Mouse (Mus musculus): ENCODE results near the gene Prkcb. TPM values are rescaled to one million over a fixed set of nuclear protein-coding genes. Genes with fewer than 3 reads are reported as not detected.

Prkcb gene
- polyA plus RNA-seq, 1 experiment, result 17.8 TPM

GRCm38 (mm10) chr7:122414146-122414545 is 125.6 kb downstream of the Prkcb start:
- Histone ChIP-seq H3K79me3 (ENCODE audit: low read depth) (no peaks in the 10 kb centered on the region), H3K4me3 (ENCODE audit: insufficient read depth, poor library complexity, severe bottlenecking) (no peak overlapping the region), H3K79me2 (ENCODE audit: control insufficient read depth, insufficient read depth) (no peaks in the 10 kb centered on the region), H3K27me3 (ENCODE audit: control insufficient read depth, insufficient read depth, insufficient read length) (no peaks in the 10 kb centered on the region), H3K36me3 (ENCODE audit: control insufficient read depth, insufficient read depth) (no peaks in the 10 kb centered on the region), H3ac (ENCODE audit: control insufficient read depth, insufficient read length, low read depth) (no peak overlapping the region)
- TF ChIP-seq FOSL1 (IDR thresholded peaks at IDR 0.05; ENCODE audit: insufficient read depth, low read length, poor library complexity, severe bottlenecking) (no peak), USF1 (IDR thresholded peaks at IDR 0.05; ENCODE audit: low read depth) (no peak), CTCF (IDR thresholded peaks at IDR 0.05; ENCODE audit: control insufficient read depth, insufficient read depth, insufficient read length) (no peak), MAX (IDR thresholded peaks at IDR 0.05) (no peak), MYOG (IDR thresholded peaks at IDR 0.05; ENCODE audit: control insufficient read depth, extremely low read depth, insufficient read length) (no peak), MYOD1 (IDR thresholded peaks at IDR 0.05; ENCODE audit: control insufficient read depth, insufficient read length, low read depth) (no peak), CEBPB (IDR thresholded peaks at IDR 0.05; ENCODE audit: low read depth) (no peak)

- no peaks in the 10 kb centered on the region for H3K36me3 ChIP-seq (ENCODE audit: control insufficient read depth, insufficient read depth)
- H3K27me3 ChIP-seq (ENCODE audit: control insufficient read depth, insufficient read depth, insufficient read length), result no peaks in the 10 kb centered on the region
- H3K4me3 ChIP-seq (ENCODE audit: insufficient read depth, poor library complexity, severe bottlenecking), result no peak overlapping the region
- TF ChIP-seq MAX (IDR thresholded peaks at IDR 0.05) (no peak), CEBPB (IDR thresholded peaks at IDR 0.05; ENCODE audit: low read depth) (no peak), CTCF (IDR thresholded peaks at IDR 0.05; ENCODE audit: control insufficient read depth, insufficient read depth, insufficient read length) (no peak), USF1 (IDR thresholded peaks at IDR 0.05; ENCODE audit: low read depth) (no peak), MYOG (IDR thresholded peaks at IDR 0.05; ENCODE audit: control insufficient read depth, extremely low read depth, insufficient read length) (no peak), MYOD1 (IDR thresholded peaks at IDR 0.05; ENCODE audit: control insufficient read depth, insufficient read length, low read depth) (no peak), FOSL1 (IDR thresholded peaks at IDR 0.05; ENCODE audit: insufficient read depth, low read length, poor library complexity, severe bottlenecking) (no peak)
- no peaks in the 10 kb centered on the region for H3K79me3 ChIP-seq (ENCODE audit: low read depth)
- no peaks in the 10 kb centered on the region for H3K79me2 ChIP-seq (ENCODE audit: control insufficient read depth, insufficient read depth)
- H3ac ChIP-seq (ENCODE audit: control insufficient read depth, insufficient read length, low read depth), result no peak overlapping the region
These were observed 126.1 kb downstream of the Prkcb start for GRCm38 (mm10) chr7:122414608-122415007.

- Histone ChIP-seq H3K79me2 (ENCODE audit: control insufficient read depth, insufficient read depth) (no peaks in the 10 kb centered on the region), H3K4me3 (ENCODE audit: insufficient read depth, poor library complexity, severe bottlenecking) (no peak overlapping the region), H3K27me3 (ENCODE audit: control insufficient read depth, insufficient read depth, insufficient read length) (no peaks in the 10 kb centered on the region), H3K79me3 (ENCODE audit: low read depth) (no peaks in the 10 kb centered on the region), H3ac (ENCODE audit: control insufficient read depth, insufficient read length, low read depth) (no peak overlapping the region), H3K36me3 (ENCODE audit: control insufficient read depth, insufficient read depth) (no peaks in the 10 kb centered on the region)
- no peak for TF ChIP-seq USF1 (IDR thresholded peaks at IDR 0.05; ENCODE audit: low read depth)
- TF ChIP-seq MYOG (IDR thresholded peaks at IDR 0.05; ENCODE audit: control insufficient read depth, extremely low read depth, insufficient read length), result no peak
- TF ChIP-seq CEBPB (IDR thresholded peaks at IDR 0.05; ENCODE audit: low read depth), result no peak
- TF ChIP-seq MYOD1 (IDR thresholded peaks at IDR 0.05; ENCODE audit: control insufficient read depth, insufficient read length, low read depth), result peak; percentile 17
These were observed 126.8 kb downstream of the Prkcb start for GRCm38 (mm10) chr7:122415387-122415786.

- Histone ChIP-seq H3K79me2 (ENCODE audit: control insufficient read depth, insufficient read depth) (no peaks in the 10 kb centered on the region), H3K4me3 (ENCODE audit: insufficient read depth, poor library complexity, severe bottlenecking) (no peak overlapping the region), H3K27me3 (ENCODE audit: control insufficient read depth, insufficient read depth, insufficient read length) (no peaks in the 10 kb centered on the region), H3K79me3 (ENCODE audit: low read depth) (no peaks in the 10 kb centered on the region), H3K36me3 (ENCODE audit: control insufficient read depth, insufficient read depth) (no peaks in the 10 kb centered on the region), H3ac (ENCODE audit: control insufficient read depth, insufficient read length, low read depth) (no peak overlapping the region)
- TF ChIP-seq MYOG (IDR thresholded peaks at IDR 0.05; ENCODE audit: control insufficient read depth, extremely low read depth, insufficient read length) (no peak), MAX (IDR thresholded peaks at IDR 0.05) (no peak)
These were observed 127.4 kb downstream of the Prkcb start for GRCm38 (mm10) chr7:122415904-122416303.

- TF ChIP-seq CEBPB (IDR thresholded peaks at IDR 0.05; ENCODE audit: low read depth), result no peak
- no peak for TF ChIP-seq CTCF (IDR thresholded peaks at IDR 0.05; ENCODE audit: control insufficient read depth, insufficient read depth, insufficient read length)
These were observed 130.0 kb downstream of the Prkcb start for GRCm38 (mm10) chr7:122418551-122418950.

DNA sequence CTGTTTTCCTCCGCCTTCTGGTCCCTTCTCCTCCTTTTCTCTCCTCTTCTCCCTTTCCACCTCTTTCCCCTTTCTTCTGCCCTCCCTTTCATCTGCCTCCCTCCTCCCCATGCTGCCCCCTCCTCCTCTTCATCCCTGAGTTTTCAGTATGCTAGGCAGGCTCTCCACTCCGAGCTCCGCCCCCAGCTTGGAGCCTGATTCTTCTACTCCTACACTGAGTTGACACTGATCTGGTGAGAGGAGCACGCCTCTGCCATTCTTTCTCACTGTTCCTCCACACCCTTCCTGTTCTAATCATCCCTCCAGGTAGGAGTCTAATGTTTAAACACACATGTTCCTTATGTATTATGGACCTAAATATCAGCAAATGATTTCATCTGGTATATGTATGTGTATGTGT is 135.3 kb downstream of the Prkcb start:
- Histone ChIP-seq H3K36me3 (ENCODE audit: control insufficient read depth, insufficient read depth) (no peaks in the 10 kb centered on the region), H3ac (ENCODE audit: control insufficient read depth, insufficient read length, low read depth) (no peak overlapping the region), H3K79me3 (ENCODE audit: low read depth) (no peaks in the 10 kb centered on the region), H3K4me3 (ENCODE audit: insufficient read depth, poor library complexity, severe bottlenecking) (no peak overlapping the region), H3K79me2 (ENCODE audit: control insufficient read depth, insufficient read depth) (no peaks in the 10 kb centered on the region), H3K27me3 (ENCODE audit: control insufficient read depth, insufficient read depth, insufficient read length) (no peaks in the 10 kb centered on the region)
- no peak for TF ChIP-seq MYOG (IDR thresholded peaks at IDR 0.05; ENCODE audit: control insufficient read depth, extremely low read depth, insufficient read length)
- TF ChIP-seq USF1 (IDR thresholded peaks at IDR 0.05; ENCODE audit: low read depth), result no peak
- no peak for TF ChIP-seq FOSL1 (IDR thresholded peaks at IDR 0.05; ENCODE audit: insufficient read depth, low read length, poor library complexity, severe bottlenecking)
- TF ChIP-seq MYOD1 (IDR thresholded peaks at IDR 0.05; ENCODE audit: control insufficient read depth, insufficient read length, low read depth), result no peak
- TF ChIP-seq MAX (IDR thresholded peaks at IDR 0.05), result no peak
- no peak for TF ChIP-seq CEBPB (IDR thresholded peaks at IDR 0.05; ENCODE audit: low read depth)
- TF ChIP-seq CTCF (IDR thresholded peaks at IDR 0.05; ENCODE audit: control insufficient read depth, insufficient read depth, insufficient read length), result no peak

More at GRCm38 (mm10) chr7:122418551-122418950, 130.0 kb downstream of the Prkcb start:
- Histone ChIP-seq H3K4me3 (ENCODE audit: insufficient read depth, poor library complexity, severe bottlenecking) (no peak overlapping the region), H3K27me3 (ENCODE audit: control insufficient read depth, insufficient read depth, insufficient read length) (no peaks in the 10 kb centered on the region), H3K36me3 (ENCODE audit: control insufficient read depth, insufficient read depth) (no peaks in the 10 kb centered on the region), H3ac (ENCODE audit: control insufficient read depth, insufficient read length, low read depth) (no peak overlapping the region), H3K79me3 (ENCODE audit: low read depth) (no peaks in the 10 kb centered on the region), H3K79me2 (ENCODE audit: control insufficient read depth, insufficient read depth) (no peaks in the 10 kb centered on the region)
